Mouse (Mus musculus) hindlimb bud, embryonic 11.5 days (tissue): ENCODE results near the gene Rcan2.

Experiments used
- DNase-seq: peaks from one replicate; pipeline ENCODE4 v3.0.0-alpha.2; 2012; ENCODE audit warnings: low read depth, low spot score; ENCODE audit errors: extremely low spot score

Gene Rcan2

GRCm38 (mm10) chr17:44061289-44061890, 260.2 kb downstream of the Rcan2 start:
- no peak for DNase-seq

DNA sequence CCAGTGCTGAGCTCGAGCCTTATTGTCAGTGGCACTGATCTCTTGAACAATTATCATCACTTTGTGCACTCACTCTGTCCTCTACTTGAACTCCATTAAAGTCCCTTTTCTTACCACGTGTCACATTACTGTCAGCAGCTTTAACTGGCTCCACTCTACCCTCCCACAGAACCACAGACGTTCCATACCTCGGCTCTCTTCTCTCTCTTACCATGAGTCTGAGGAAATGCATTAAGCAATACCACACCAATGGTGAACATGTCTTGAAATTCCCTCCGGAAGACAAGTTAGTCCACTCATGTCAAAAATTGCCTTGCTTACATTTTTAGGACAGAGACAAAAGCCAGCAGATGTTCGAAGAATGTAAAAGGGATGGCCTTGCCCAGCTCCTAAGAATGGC, 267.7 kb downstream of the Rcan2 start:
- no peak for DNase-seq

GRCm38 (mm10) chr17:44071680-44072079, 270.5 kb downstream of the Rcan2 start:
- DNase-seq: no peak

GRCm38 (mm10) chr17:44075601-44076000, 274.4 kb downstream of the Rcan2 start:
- DNase-seq: no peak

DNA sequence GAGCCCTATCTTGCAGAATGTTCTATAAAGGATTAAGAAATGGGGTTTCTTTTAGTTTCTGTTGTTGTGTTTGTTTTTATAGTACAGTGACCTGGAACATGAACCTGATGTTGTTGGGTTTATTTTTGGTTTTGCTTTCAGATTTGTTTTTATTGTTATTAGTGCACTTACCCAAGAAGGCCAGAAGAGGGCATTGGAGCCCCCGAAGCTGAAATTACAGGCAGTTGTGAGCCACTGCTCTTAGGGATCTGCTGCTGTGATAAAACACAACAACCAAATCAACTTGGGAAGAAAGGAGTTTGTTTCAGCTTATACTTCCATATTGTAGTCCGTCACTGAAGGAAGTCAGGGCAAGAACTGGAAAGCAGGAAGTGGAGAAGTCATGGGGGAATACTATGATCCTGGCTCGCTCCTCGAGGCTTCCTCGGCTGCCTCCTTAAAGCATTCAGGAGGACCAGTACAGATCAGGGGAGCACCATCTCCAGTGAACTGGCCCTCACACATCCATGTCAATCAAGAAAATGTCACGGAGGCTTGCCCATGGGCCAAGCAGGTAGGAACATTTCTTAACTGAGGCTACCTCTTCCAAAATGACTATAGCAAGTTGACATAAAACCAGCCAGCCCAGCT, 275.0 kb downstream of the Rcan2 start:
- DNase-seq: no peak

GRCm38 (mm10) chr17:44077146-44077842, 276.1 kb downstream of the Rcan2 start:
- DNase-seq: no peak

DNA sequence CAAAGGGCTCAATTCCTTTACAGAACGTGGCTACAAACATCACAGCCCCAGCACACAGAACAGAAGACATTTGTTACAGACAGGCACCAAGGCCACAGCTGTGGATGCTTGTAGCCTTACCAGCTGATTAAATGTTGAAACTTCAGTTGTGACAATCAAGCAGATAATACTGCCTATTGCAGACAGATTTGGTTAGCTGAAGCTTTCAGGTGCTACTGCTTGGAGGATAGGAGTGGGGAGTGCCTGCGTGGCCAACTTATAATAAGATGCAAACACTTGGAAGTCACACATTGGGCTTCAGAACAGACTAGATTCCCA, 276.7 kb downstream of the Rcan2 start:
- DNase-seq: no peak

GRCm38 (mm10) chr17:44078631-44079350, 277.6 kb downstream of the Rcan2 start, which contains the start of gene Enpp5:
Gene Enpp5 (plus strand): TSS chr17:44078813.
- DNase-seq: no peak

DNA sequence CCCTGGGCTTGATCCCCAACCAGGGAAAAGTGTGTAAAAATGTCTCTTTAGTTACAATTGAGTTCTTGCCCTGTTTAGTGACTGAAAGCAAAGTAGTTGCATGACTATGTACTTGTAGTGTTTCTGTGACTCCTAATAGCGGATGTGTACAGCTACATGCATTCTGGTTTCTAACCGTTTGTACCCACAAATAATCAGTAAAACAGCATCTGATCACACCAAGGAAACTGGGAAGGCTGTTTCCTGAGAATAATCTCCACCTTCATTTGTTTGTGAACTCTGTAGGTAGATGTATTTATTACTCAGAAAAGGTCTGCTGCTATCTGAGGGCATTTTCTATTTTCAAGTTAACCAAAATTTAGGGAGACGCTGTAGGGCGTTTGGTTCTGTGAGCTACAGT, 282.0 kb downstream of the Rcan2 start:
- DNase-seq: no peak

DNA sequence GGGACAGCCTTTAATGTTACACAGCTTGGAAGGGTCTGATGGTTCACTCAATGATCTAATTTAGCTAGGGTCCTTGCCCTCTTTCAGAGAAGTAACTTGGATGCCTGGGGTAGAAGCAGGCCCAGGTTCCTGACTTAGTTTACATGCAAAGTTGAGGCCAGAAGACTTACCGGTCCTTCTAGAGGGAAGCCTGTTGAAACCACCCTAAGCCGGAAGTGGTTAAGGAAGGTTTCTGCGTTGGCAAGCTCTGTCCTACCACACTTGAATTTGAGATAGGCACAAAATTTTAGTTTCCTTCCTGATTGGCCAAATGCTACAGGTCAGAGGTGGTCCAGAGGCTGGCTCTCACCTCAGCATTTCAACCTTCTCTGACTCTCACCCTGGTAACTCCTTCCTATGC, 287.1 kb downstream of the Rcan2 start:
- DNase-seq: no peak
